Mouse (Mus musculus) right cerebral cortex, postnatal 10 days (tissue): ENCODE measurements around the gene Ubxn11.
"Not testable (repeated sequence)": the region's sequence is repeated elsewhere in the genome, so short reads cannot be mapped to it uniquely, and the experiment has no call there.

Experiments used
- DNase-seq, 2 experiments: peaks; one replicate each; pipeline ENCODE4 v3.0.0; 2021; ENCODE audit warnings: low spot score in 2 of 2

Gene Ubxn11

DNA sequence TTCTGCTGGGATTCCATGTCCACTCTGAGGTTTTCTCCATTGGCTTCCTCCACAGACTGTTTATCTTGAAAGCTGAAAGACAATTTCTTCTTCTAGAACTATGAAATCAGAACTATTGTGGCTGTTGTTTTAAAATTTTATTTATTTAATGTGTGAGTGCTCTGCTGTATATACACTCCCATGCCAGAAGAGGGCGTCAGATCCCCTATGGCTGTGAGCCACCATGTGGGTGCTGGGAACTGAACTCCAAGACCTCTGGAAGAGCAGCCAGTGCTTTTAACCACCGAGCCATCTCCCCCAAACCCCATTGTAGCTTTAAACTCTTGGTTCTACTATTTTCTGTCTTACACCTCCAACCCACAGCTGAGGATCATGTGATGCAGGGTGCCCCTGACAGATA, 36.5 kb downstream of the Ubxn11 start:
- no peak for DNase-seq

DNA sequence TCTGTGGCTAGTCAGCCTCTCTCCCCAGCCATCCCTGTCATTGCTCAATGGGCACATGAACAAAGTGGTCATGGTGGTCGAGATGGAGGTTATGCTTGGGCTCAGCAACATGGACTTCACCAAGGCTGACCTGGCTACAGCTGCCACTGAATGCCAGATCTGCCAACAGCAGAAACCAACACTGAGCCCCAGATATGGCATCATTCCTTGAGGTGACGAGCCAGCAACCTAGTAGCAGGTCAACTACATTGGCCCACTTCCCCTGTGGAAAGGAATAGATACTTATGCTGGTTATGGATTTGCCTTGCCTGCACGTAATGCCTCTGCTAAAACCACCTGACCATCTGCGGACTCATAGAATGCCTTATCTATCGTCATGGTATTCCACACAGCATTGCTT, 41.9 kb downstream of the Ubxn11 start:
- not testable (repeated sequence) for DNase-seq

DNA sequence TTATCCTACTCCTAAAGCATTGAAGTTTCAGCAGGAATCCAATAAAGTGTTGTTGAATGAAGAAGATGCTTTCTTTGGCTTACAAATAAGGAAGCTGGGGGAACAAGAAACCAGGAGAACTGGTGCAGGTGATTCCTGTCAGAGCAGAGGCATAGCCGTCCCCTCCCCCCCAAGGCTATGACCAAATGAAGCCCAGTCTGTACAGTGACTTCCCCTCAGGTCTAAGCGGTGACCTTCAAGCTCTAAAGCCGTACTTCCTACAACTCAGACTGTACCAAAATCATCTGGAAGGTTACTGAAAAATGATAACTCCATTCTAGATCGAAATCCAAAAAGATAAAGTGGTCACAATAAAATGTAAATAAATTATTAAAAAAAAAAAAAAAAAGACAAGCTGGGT, 47.0 kb downstream of the Ubxn11 start:
- no peak for DNase-seq

DNA sequence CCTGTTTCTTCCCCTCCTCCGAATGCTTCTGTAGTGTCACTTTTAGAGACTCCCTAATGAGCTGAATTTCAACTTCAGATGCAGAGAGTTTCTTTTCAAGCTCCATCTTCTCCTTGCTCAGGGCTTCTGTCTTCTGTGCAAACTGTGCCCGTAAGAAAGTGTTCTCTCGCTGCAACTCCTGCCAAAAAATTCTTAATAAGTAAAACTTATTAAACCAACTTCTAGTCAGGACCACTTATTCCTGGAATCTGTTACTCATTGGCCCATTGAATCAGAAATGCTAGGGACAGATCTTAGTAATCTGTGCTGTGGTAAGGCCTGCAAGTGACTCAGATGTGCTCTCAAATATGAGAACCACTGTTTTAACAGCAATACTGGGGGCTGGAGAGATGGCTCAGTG, 49.7 kb downstream of the Ubxn11 start:
- no peak for DNase-seq

GRCm38 (mm10) chr4:134153656-134154055, 51.3 kb downstream of the Ubxn11 start:
- no peak for DNase-seq

DNA sequence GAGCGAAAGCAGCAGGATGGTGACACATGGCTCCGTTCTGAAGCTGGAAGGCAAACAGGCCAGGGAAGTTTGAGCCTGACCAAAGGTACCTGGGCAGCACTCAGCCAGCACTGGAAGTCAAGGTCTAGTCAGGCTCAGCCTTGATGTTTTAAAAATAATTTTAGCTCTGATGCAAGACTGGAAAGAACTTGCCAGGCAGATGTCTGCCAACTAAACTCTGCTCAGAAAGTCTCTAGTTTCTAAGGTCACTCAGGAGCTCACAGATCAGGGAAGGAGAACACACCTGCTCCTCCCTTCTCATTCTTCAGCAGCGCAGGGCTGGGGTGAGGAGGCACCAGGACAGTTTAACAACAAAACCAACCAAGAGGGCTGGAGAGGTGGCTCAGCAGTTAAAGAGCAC, 52.0 kb downstream of the Ubxn11 start:
- DNase-seq = no peak

DNA sequence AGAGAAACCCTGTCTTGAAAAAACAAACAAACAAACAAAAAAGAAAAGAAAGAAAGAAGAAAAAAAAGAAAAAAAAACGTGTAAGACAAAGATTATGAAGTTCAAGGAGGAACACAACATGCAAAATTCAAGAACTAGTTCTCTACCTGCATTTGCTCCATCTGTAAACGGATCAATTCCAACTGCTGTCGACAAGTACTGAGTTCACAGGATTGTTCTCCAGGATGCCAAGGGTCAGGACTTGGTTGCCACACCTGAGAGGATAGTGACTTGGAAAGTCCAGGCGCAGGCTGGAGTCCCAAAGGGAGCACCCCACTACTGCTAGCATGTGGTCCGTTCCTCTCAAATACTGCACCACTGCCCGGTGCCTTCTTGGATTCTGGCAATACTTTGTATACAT, 53.2 kb downstream of the Ubxn11 start:
- no peak for DNase-seq

GRCm38 (mm10) chr4:134155961-134156465, 53.6 kb downstream of the Ubxn11 start:
- DNase-seq = no peak

DNA sequence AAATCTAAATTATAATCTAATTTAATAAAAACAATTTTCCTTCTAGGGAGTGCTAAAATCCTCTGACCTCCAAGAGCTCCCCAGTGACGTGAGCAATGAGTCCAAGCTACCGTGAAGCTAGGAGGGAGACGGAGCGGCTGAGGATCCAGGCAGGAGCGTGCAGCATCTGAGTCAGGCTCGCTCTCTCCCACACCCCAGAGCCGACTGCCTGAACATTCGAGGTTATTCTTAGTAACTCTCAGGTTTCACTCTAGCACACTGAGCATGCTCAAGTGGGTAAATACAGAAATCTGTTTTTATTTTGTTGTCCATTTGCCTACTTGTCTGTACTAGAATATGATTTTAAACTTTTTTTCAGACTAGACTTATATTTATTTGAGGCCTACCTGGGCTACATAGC, 54.4 kb downstream of the Ubxn11 start:
- peak in 1 of 2 experiments; percentile 35 for DNase-seq

GRCm38 (mm10) chr4:134157558-134157957, 55.2 kb downstream of the Ubxn11 start:
- no peak for DNase-seq

DNA sequence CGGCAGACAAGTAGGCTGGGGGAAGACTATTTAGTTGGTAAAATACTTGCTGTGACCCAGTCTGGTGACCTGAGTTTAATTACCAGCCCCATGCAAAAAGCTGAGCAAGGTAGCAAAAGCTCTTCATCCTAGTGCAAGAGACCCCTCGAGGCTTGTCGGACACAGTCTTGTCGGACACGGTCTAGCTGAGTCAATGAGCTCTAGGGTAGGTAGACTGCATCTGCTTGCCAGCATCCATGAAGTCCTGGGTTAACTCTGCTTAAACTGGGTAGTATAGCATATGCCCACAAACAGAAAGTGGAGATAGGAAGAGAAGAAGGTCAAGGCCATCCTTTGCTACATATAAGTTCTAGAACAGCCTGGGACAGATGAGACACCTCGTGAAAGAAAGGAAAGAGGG, 56.4 kb downstream of the Ubxn11 start:
- DNase-seq = no peak

DNA sequence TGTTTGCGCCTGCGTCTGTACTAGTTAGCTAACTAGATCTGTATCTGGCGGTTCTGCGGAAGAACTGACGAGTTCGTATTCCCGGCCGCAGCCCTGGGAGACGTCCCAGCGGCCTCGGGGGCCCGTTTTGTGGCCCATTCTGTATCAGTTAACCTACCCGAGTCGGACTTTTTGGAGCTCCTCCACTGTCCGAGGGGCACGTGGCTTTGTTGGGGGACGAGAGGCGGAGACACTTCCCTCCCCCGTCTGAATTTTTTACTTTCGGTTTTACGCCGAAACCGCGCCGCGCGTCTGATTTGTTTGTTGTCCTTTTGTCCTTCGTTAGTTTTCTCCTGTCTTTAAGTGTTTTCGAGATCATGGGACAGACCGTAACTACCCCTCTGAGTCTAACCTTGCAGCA, 57.7 kb downstream of the Ubxn11 start:
- not testable (repeated sequence) for DNase-seq

GRCm38 (mm10) chr4:134164591-134164990, 62.2 kb downstream of the Ubxn11 start:
- no peak for DNase-seq

GRCm38 (mm10) chr4:134165024-134165423, 62.7 kb downstream of the Ubxn11 start:
- DNase-seq = no peak

- no peak for DNase-seq
Observed at GRCm38 (mm10) chr4:134165548-134166465, 63.4 kb downstream of the Ubxn11 start.

GRCm38 (mm10) chr4:134166906-134167305, 64.5 kb downstream of the Ubxn11 start:
- DNase-seq = no peak

- DNase-seq = peak; percentile 36 to 44
Observed at GRCm38 (mm10) chr4:134172391-134172790, 70.0 kb downstream of the Ubxn11 start.
